Comparison of ENCODE assay signal across 8 mouse cellular contexts in genomic region chr8:84595648-84596047, GRCm38 (mm10).
DNase-seq lines count a peak whose midpoint lies in the region; ATAC-seq and TF ChIP-seq lines count a peak whose summit lies in the region.

No protein-coding gene starts in this region.

- no peak overlapping the region for H3K4me2 ChIP-seq in forebrain, embryonic 11.5 days (ENCODE audit: low read depth, low read length, severe bottlenecking)
- H3K4me2 ChIP-seq in forebrain, embryonic 12.5 days, result no peak overlapping the region
- H3K4me2 ChIP-seq in lung, embryonic 14.5 days, result no peak overlapping the region

- TF ChIP-seq CTCF in thymus, adult 2 months (IDR thresholded peaks at IDR 0.05; ENCODE audit: borderline replicate concordance, control insufficient read depth, extremely low read depth, insufficient read depth, low read length, poor library complexity), result no peak
- peak; percentile 79 for TF ChIP-seq CTCF in lung, embryonic 14.5 days (IDR thresholded peaks at IDR 0.05; ENCODE audit: low read depth)

- no peak overlapping the region for H3K4me3 ChIP-seq in forebrain, embryonic 11.5 days (ENCODE audit: low read depth, low read length)
- H3K4me3 ChIP-seq in forebrain, embryonic 12.5 days (replicated peaks), result no peak overlapping the region
- H3K4me3 ChIP-seq in thymus, adult 2 months (ENCODE audit: control insufficient read depth, insufficient read depth, low read length), result no peak overlapping the region
- H3K4me3 ChIP-seq in lung, embryonic 14.5 days (ENCODE audit: low read depth, low read length), result no peak overlapping the region

- peaks cover 7% of the 10 kb centered on the region for H3K4me1 ChIP-seq in forebrain, embryonic 11.5 days (replicated peaks; ENCODE audit: control insufficient read depth, insufficient read depth, low read length)
- H3K4me1 ChIP-seq in forebrain, embryonic 12.5 days, result peaks cover 13% of the 10 kb centered on the region
- H3K4me1 ChIP-seq in thymus, adult 2 months (replicated peaks; ENCODE audit: control insufficient read depth, insufficient read depth, low read length), result no peaks in the 10 kb centered on the region
- H3K4me1 ChIP-seq in lung, embryonic 14.5 days (ENCODE audit: insufficient read depth), result no peaks in the 10 kb centered on the region

- no peak overlapping the region for H3K27ac ChIP-seq in forebrain, embryonic 11.5 days (ENCODE audit: low read depth, low read length)
- H3K27ac ChIP-seq in forebrain, embryonic 12.5 days, result no peak overlapping the region
- no peak overlapping the region for H3K27ac ChIP-seq in thymus, adult 2 months (ENCODE audit: control insufficient read depth, insufficient read depth, low read length)
- no peak overlapping the region for H3K27ac ChIP-seq in lung, embryonic 14.5 days (ENCODE audit: low read depth)

- TF ChIP-seq POLR2A in thymus, adult 2 months (IDR thresholded peaks at IDR 0.05; ENCODE audit: control insufficient read depth, extremely low read depth, insufficient read depth, low read length, poor library complexity), result no peak

- no peaks in the 10 kb centered on the region for H3K36me3 ChIP-seq in forebrain, embryonic 11.5 days (ENCODE audit: control insufficient read depth, insufficient read depth, low read length)
- H3K36me3 ChIP-seq in forebrain, embryonic 12.5 days (replicated peaks), result no peaks in the 10 kb centered on the region
- no peaks in the 10 kb centered on the region for H3K36me3 ChIP-seq in thymus, adult 2 months (ENCODE audit: control insufficient read depth, insufficient read depth, low read length)
- no peaks in the 10 kb centered on the region for H3K36me3 ChIP-seq in lung, embryonic 14.5 days (ENCODE audit: insufficient read depth)

- DNase-seq in forebrain, embryonic 11.5 days (ENCODE audit: low spot score), result peak; percentile 73
- DNase-seq in thymus, adult 2 months, result peak; percentile 58
- DNase-seq in thymus, adult 18-20 months, result no peak
- peak; percentile 75 for DNase-seq in induced T-regulatory cell, adult 2 months (ENCODE audit: low read depth)
- DNase-seq in lung, embryonic 14.5 days, result peak; percentile 85
- peak; percentile 54 to 76 for DNase-seq in spleen, postnatal 10 days (ENCODE audit: low spot score in 2 of 2)

- ATAC-seq in forebrain, embryonic 11.5 days (replicated peaks; ENCODE audit: low FRiP score), result no peak
- ATAC-seq in forebrain, embryonic 12.5 days (ENCODE audit: low FRiP score), result no peak
- peak; percentile 71 for ATAC-seq in common myeloid progenitor, adult 5-6 weeks (replicated peaks; ENCODE audit: low read depth, poor library complexity, severe bottlenecking)
- ATAC-seq in lung, embryonic 14.5 days (ENCODE audit: insufficient read depth), result no peak

- H3K9ac ChIP-seq in forebrain, embryonic 11.5 days (ENCODE audit: low read length), result no peak overlapping the region
- no peak overlapping the region for H3K9ac ChIP-seq in forebrain, embryonic 12.5 days
- H3K9ac ChIP-seq in lung, embryonic 14.5 days, result no peak overlapping the region

- no peaks in the 10 kb centered on the region for H3K27me3 ChIP-seq in forebrain, embryonic 11.5 days (ENCODE audit: control insufficient read depth, insufficient read depth, low read length)
- peaks cover 18% of the 10 kb centered on the region; the same call in 1 of the 2 replicates for H3K27me3 ChIP-seq in forebrain, embryonic 12.5 days
- H3K27me3 ChIP-seq in thymus, adult 2 months (ENCODE audit: control insufficient read depth, insufficient read depth, low read length), result no peaks in the 10 kb centered on the region; the same call in 1 of the 2 replicates
- H3K27me3 ChIP-seq in lung, embryonic 14.5 days (ENCODE audit: insufficient read depth, low read length), result 0 out of 2 replicates have a peak, but pooled peaks cover 4% of the 10 kb centered on the region

- WGBS in forebrain, embryonic 11.5 days, result 24% methylated on average over 9 of the region's 9 CpGs
- WGBS in forebrain, embryonic 12.5 days, result 29% methylated on average over 9 of the region's 9 CpGs
- WGBS in thymus, adult 2 months, result 11% methylated on average over 9 of the region's 9 CpGs
- WGBS in lung, embryonic 14.5 days, result 19% methylated on average over 9 of the region's 9 CpGs

- H3K9me3 ChIP-seq in forebrain, embryonic 11.5 days (ENCODE audit: control insufficient read depth, low read length), result no peaks in the 10 kb centered on the region
- no peaks in the 10 kb centered on the region for H3K9me3 ChIP-seq in forebrain, embryonic 12.5 days
- no peaks in the 10 kb centered on the region for H3K9me3 ChIP-seq in lung, embryonic 14.5 days (ENCODE audit: low read depth, low read length)

Comparison
In these comparisons a context has a peak if more than half of its experiments do, and no peak if none do; other contexts are left out.
1. DNase-seq: peak in forebrain, embryonic 11.5 days (single experiment), thymus, adult 2 months (single experiment), induced T-regulatory cell, adult 2 months (single experiment), lung, embryonic 14.5 days (single experiment) and spleen, postnatal 10 days (2 of 2); none in thymus, adult 18-20 months (0 of 2).